Mouse (Mus musculus): Measurements from ENCODE around the gene Snx32.
"Not testable (repeated sequence)": the region's sequence is repeated elsewhere in the genome, so short reads cannot be mapped to it uniquely, and the experiment has no call there.

Snx32 gene

DNA sequence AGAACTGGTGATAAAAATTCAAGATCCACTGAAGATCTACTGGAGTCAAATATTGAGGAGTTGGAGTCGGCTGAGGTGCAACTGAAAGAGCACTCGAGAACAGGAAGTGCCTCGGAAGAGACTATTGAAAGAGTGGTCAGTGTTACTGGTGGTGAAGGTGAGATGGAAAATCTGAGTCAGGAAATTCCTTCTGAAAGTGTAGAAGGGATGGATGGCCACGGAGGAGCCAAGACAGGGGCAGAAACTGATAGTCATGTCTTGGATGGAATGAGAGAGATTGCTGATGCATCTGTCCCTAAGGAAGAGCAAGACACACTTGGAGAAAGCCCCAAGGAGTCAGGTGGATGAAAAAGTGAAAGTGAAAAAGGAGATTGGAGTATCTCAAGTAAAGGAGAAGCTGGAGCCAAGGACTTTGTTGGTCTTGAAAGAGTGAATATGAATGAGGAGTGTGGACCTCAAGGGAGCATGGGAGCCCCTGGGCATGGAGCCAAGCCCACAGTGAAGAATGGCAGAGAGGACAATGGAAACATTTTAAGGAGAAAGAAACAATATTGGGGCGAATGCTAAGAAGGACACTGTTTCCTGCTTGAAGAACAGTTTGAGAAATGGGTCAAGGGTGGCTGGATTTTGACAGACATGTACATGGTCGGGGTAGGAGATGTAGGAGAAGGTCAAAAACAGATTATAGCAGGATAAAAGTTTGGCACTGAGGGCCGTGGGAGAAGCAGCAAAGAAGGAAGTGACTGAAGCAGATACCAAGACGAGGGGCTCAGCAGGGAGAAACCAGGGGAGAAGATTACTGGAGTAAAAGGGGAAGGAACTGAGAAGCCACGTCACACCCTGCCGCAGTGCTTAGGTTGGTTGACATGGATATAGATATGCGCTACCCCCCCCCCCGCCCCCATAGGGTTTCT lies 2.0 kb upstream of the Snx32 start:
- DNase-seq (ENCODE audit: low read depth in 2 of 2, low spot score in 2 of 2) = no peak

DNA sequence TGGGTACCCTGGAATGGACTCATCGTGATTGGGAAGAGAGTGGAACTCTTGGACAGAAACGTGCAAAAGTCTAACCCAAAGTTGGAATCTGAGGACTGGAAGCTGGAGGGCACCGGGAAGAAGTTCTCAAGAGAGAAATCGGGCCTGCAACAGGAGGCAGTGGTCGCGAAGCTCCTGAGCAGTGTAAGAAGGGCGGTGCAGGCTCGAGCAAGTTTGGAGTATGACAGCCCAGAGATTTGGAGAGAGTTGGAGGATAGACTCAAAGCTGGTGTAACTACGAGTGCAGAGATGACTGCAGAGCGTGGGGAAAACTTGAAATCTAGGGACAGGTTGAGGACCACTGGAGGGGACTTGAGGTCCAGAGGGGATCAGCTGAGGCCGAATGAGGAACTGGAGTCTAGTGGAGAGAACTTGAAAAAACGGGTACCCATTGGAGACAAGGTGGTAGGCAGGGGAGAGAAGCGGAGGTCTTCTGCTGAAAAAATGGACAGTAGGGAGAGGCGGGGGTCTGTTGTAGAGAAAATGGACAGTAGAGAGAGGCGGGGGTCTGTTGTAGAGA lies 815 bp upstream of the Snx32 start:
- DNase-seq (ENCODE audit: low read depth in 2 of 2, low spot score in 2 of 2) = no peak

DNA sequence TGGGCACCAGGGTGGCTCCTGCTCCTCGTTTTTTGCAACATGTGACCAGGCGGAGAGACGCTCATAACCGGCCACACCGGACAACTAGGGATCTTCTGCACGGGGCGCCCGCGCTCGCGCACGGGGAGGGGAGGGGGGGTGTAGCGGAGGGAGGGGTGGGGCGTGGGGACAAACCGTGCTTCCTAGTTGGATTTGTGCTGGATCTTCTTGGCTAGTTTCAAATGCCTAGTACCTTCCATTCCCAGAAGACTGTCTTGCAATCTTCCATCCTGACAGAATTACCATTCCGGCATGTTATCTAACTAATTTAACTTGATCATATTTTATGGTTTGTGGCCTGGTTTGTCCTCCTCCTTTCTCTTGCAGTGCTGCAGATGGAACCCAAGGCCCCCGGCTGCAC lies 6.7 kb downstream of the Snx32 start, which contains the start of gene 1700020D05Rik:
Gene 1700020D05Rik (minus strand): TSS at position 101 of the 400 bp plus-strand sequence.
- no peak for DNase-seq (ENCODE audit: low read depth in 2 of 2, low spot score in 2 of 2)

DNA sequence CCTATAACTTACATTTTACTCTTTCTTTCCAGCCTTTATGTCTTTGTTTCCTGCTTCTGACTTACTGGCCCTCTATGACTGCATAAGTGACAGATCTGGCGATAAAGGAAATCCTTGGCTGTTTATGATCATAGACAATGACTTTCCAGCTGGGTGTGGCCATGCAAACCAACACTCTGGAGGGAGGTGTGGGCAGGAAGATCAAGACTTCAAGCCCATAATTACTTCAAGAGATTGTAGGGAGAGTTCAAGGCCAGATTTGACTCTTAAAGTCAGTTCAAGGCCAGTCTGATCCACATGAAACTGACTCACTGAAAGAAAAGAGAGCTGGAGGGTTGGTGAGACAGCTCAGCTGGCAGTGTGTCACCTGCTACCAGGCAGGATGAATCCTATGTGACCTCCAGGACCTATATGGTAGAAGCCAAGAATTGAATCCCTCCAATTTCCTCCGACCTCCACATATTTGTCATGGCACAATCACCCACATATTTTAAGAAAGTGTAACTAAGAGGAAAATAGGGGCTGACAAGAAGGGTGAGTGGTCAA lies 9.9 kb downstream of the Snx32 start:
- DNase-seq (ENCODE audit: low read depth in 2 of 2, low spot score in 2 of 2) = no peak

DNA sequence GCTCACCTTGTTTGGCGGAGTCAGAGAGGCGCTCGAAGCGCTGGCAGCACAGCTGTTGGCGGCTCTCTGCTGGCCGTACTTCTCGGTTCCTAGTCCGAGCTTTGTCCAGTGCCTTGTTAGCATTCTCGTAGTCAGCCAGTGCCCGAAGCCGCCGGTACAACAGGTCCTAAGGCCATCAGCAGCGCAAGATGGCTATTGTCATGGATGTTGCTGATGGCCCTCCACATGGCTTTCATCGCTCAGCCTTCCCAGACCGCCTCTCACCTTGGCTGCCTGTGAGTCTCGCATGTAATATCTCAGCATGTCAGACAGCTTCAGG lies 14.3 kb downstream of the Snx32 start:
- no peak for DNase-seq (ENCODE audit: low read depth in 2 of 2, low spot score in 2 of 2)

DNA sequence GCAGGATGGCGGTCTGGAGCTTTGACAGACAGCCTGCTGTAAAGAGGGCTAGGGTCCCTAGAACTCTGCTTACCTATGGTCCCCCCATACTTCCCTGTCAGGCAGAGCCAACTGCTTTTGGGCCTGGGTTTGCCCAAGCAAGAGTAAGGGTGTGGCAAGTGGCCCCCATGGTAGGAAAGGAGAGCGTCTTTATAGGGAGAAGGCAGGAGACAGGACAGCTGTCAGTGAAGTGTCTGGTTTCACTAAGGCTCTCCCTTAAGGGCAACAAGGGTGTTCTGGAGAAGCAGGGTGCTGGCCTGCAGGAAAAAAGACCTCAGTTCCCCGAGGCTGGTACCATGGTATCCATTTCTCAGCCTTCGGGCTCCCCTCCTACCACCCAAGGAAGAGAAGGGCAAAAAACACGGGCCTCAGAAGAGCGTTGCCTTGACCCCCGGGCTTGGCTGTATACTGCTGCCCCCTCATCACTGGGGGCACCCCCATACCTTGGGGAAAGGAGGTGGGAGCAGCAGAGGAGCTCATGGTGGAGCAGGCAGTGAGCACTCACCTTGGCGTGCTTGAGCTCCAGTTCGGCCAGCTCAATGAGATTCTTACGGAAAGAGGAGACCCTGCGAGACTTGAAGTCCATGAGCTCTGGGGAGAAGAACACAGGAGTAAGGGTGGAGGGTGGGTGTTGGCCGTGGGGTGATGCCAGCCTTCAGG lies 14.8 kb downstream of the Snx32 start:
- no peak for DNase-seq (ENCODE audit: low read depth in 2 of 2, low spot score in 2 of 2)

DNA sequence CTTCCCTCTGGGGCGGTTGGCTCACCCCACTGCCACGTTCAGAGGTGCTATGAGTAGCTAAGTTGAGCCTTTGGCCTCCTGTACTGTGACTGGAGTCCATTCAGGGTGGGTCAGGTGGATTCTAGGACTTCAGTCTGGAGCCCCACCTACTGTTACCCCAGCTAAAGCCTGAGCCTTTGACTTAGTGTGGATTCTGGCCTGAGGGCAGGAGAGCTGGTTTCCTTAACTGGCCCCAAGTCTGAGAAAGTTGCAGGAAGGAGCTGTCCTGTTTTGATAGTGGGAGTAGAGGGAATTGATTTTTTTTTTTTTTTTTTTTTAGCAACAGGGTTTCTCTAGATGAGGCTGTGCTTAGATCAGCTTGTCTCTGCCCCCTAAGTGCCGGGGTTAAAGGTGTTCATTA lies 16.0 kb downstream of the Snx32 start:
- DNase-seq (ENCODE audit: low read depth in 2 of 2, low spot score in 2 of 2) = no peak

DNA sequence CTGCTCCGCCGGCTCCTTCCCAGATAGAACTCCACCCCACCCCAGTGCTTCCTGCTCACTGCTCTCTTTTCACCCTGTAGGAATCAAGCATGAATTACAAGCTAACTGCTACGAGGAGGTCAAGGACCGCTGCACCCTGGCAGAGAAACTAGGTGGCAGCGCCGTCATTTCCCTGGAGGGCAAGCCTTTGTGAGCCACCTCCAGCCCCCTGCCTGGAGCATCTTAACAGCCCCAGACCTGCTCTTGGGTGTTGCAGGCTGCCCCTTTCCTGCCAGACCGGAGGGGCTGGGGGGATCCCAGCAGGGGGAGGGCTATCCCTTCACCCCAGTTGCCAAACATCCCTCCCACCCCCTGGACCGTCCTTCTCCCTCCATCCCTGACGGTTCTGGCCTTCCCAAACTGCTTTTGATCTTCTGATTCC lies 17.0 kb downstream of the Snx32 start:
- DNase-seq (ENCODE audit: low read depth in 2 of 2, low spot score in 2 of 2) = not testable (repeated sequence)

DNA sequence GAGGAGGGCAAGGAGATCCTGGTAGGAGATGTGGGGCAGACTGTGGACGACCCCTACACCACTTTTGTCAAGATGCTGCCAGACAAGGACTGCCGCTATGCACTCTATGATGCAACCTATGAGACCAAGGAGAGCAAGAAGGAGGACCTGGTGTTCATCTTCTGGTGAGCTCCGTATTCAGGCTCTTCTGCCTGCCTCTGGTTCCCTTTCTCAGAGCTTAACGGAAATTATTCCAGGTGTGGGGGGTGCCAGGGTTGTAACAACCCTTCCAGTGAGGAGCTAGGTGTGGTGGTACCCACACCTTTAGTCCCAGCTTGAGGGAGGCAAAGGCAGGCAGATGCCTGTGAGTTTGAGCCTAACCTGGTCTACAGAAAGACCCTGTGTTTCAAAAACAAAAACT lies 17.7 kb downstream of the Snx32 start:
- DNase-seq (ENCODE audit: low read depth in 2 of 2, low spot score in 2 of 2) = no peak

DNA sequence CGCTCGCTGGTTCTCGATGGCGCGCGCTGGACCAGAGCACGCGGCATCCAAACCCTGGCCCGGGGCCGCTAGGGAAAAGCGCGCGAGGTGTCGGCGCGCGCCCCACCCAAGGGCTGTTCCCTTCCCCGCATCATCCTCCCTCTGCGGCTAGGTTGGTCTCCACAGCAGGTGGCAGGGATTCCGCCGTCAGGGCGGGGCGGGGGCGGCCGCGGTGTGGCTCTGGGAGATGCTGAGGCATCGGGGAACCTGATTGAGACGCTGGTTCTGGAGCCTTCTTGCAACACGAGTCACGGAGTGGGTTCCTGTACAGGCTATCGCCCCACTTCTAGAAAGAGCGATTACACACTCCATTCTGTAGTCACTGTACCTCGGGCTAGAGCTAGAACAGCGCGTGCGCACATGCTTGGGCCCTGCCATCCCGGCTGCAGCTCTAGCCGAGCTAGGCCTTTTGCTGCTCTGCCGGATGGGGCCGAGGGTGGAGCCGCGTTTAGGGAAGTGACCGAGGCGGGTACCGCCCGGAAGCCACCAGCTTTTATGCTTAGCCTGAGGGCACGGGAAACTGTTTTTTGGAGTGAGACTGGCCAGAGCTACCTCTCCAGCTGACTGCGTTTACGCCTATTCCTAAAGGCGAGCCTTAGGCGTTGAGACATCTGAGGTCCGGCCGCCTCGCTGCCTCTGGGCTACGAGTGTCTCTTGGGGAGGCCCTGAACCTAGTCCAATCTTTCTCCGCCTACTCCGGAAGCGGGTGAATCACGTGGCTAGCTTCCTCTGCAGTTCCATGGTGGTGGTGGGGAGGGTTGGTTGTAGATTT lies 19.2 kb downstream of the Snx32 start:
- DNase-seq (ENCODE audit: low read depth in 2 of 2, low spot score in 2 of 2) = peak; percentile 80 to 86

DNA sequence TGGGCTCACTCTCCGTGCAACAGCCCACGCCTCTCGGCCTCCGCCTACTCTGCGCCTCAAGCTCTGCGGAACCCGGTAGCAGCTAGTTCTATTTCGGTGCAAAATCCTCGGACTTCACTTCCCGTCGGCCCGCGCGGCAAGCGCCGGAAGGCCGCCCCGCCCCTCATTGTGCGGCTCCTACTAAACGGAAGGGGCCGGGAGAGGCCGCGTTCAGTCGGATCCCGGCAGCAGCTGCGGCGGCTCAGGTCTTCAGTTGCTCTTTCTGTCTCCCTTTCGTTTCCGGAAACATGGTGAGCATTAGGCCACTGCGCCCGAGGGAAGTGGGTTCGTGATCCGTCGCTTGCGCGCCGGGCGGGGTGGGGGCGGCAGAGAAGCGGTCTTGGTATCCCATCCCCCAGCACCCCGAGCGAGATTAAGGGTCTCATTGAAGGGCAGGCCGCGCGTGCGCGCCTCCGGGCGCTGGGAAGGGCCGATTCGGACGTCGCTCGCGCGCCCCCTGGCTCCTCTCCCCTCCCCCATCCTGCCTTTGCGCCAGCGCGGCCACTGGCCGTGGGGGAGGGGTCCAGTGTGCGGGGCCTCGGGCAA lies 19.9 kb downstream of the Snx32 start, which contains the start of gene Cfl1:
Gene Cfl1 (plus strand): TSS at position 143 of the 585 bp plus-strand sequence.
- DNase-seq (ENCODE audit: low read depth in 2 of 2, low spot score in 2 of 2) = peak; percentile 87 to 91

DNA sequence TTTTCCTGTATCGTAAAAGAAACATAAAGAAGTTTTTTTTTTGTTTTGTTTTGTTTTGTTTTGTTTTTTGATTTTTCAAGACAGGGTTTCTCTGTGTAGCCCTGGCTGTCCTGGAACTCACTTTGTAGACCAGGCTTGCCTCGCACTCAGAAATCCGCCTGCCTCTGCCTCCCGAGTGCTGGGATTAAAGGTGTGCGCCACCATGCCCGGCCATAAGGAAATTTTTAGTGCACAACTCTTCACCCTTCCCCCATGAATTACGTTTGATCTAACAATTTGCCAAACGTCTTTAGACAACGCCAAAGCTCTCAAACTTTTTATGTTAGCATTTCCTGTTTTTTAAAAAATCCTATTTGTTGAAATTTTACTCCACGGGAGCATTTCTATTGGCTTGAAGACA lies 20.6 kb downstream of the Snx32 start:
- DNase-seq (ENCODE audit: low read depth in 2 of 2, low spot score in 2 of 2) = not testable (repeated sequence)

DNA sequence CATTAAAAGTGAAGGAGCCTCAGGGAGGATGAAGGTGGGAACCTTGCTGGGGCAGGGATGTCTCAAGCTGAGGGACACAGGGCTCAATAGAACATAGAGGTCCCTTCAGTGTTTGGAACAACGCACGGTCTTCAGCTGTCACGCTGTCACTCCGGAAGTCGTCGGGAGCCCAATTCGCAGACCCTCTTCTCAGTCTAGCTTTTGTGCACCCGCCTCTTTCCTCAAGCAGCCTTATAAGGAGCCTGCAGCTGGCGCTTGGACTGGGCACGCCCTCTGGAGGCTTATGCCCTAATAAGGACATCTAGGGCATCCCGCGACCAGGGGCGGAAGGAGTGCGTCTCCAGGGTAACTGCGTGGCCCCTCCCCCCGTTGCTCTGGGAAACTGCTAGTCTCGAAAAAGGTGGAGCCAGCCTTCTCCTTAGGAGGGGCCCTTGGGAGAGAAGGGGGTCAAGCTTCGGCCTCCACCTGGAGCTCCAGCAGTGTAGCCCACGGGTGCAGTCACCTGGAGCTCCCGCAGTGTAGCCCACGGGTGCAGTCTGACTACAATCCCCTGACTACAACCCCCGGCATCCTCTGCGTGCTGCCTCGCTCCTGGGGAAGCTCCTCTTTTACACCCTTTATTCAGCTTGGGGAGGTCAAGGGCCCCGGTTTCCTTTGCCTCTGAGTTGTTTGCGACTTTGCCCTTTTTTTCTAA lies 21.3 kb downstream of the Snx32 start:
- DNase-seq (ENCODE audit: low read depth in 2 of 2, low spot score in 2 of 2) = peak; percentile 90 to 95

DNA sequence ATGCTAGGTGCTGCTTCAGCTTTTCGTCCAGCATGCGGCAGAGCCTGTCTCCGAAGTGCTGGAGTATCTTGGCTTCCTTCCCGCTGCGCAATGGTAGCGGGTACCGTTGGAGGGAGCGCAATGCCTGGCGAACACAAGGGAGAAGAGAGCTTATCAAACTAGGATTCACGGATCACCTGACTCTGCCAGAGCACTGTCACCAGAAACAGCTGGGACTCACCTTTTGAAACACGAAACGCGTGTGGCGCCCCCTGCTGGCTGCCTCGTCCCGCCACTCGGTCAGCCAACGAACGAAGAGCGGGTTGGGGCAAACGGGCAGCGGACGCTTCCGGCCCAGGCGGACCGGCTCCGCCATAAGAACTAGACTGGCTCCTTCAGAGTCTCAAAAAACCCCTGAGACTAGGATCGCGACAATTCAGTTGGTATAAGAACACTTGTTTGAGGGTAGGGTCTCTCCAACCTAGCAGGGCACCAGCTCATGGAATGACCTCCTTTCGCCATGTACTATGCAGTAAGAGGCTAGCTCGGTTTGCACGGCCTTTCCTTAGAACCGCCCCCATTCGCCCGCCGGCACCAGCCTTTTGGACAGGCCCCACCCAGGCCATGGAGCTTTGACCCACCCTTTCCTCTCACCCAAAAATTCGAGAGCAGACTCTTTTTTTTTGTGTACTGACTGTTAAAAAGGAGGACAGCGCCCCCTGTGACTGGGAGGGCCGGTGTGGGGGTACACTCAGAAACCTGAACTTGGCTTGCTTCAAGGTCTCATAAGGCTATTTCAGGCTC lies 22.4 kb downstream of the Snx32 start, which contains the start of gene Mus81:
Gene Mus81 (minus strand): TSS at position 635 of the 783 bp plus-strand sequence.
- DNase-seq (ENCODE audit: low read depth in 2 of 2, low spot score in 2 of 2) = peak; percentile 97

DNA sequence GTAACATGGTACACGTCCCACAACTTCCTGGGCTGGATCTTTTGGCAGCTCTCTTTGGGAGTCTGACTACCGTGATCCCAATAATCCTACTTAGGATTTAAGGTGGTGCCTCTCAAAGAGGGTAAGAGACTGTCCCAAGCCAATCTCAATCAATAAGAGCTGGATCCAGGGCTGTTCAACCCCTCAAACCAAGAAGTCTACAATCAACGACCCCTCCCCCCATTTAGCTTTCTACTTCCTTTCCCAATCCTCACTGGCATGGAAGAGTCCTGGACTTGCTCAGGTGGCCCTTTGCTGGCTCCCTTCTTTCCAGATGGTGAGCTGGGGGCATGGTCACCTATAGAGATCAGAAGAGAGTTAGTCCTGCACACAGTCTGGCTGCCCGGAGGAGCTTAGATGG lies 23.6 kb downstream of the Snx32 start:
- no peak for DNase-seq (ENCODE audit: low read depth in 2 of 2, low spot score in 2 of 2)

DNA sequence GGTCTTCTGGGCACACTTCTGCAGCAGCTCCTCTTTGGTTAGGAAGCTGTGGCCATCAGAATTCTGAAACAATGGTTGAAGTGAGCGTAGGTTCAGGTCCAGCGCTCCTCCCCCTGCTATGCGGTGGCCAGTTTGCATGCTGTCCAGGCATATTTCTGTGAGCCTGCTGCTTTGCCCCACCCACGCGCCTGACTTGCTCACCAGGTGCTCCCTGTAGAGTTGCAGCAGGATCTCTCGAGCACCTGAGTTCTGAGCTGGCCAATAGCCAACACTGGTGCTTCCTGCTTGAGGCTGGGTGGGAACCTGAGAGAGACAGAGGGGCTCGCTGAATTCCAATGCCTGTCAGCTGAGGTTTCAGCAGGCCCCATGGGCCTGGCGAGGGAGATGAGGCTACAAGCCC lies 24.1 kb downstream of the Snx32 start:
- no peak for DNase-seq (ENCODE audit: low read depth in 2 of 2, low spot score in 2 of 2)

DNA sequence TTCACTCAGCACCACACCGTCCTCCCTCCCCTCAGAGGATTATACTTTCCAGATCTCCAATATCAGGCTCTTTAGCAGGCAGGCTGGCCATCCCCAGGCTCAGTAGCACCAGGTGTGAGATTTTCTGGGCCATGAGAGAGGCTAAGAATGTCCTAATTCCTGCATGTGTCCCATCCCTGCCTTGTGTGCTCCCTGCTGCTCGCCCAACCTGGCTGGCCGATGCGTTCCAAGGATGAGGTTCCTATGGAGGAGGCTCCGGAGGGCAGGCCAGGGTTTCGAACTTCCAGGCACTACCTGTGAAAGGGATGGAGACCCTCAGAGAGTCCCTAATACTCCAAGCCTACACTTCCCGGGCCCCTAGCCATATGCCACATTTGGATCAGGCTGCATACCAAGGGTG lies 24.5 kb downstream of the Snx32 start:
- no peak for DNase-seq (ENCODE audit: low read depth in 2 of 2, low spot score in 2 of 2)

DNA sequence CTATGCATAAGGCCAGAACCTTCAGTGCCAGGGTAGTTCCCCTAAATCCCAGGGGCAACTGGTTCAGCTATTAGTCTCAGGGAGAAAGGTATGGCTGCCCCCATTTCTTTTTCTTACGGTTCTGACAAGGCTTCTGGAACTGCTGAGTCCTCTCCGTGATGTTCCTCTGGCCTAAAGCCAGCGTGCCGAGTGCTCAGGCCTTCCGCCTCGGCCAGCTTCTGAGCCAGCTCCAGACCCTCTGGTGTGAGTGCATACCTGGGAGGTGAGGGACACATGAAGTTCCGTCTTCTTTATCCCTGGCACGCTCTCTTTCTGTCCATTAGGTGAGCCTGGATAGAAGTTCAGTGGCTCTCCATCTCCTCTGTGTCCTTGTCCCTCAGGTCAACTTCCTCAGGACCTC lies 25.0 kb downstream of the Snx32 start:
- no peak for DNase-seq (ENCODE audit: low read depth in 2 of 2, low spot score in 2 of 2)

DNA sequence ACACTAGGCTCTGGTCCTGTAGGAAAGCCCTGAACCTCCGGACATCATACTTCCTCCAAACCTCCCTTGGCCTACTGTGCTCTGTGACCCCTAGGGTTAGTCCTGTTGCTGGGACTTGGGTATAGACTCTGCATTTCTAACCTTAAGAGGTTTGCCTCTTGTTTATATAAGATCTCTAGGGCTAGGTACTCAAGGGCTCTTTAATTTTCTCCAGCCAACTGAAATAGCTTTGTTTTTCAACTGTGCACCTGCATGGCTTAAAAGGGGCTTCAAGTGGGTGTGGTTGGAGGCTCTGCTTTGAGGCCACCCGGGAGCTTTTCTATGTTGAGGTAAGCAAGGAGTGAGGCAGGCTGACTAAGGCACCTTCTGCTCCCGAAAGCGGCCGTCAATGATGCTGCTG lies 25.8 kb downstream of the Snx32 start:
- no peak for DNase-seq (ENCODE audit: low read depth in 2 of 2, low spot score in 2 of 2)

Data from CD8-positive naive resting alpha-beta T cell, adult 2 months (primary cell).